Mouse (Mus musculus) urinary bladder, postnatal 10 days (tissue): ENCODE data around the gene Hpn.

Experiments used
- DNase-seq: peaks from one replicate; pipeline ENCODE4 v3.0.0; 2022; ENCODE audit warnings: low spot score

Hpn gene

DNA sequence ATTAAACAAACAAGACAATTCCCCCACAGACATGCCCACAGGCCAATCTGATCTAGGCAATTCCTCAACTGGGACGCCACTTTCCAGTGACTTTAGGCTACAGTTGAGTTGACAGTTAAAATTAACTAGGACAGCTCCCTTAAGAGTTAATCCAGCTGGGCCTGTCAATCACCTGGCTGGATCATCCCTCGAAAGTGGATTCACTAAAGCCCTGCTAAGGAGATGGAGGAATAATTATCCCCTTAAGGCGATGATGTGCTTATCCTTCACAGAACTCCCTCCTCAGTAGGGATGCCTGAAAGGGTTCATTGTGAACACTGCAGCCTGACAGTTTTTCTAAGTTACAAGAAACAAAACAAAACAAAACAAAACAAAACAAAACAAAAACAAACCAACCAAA, 34.5 kb downstream of the Hpn start:
- DNase-seq: no peak

- no peak for DNase-seq
These were observed 35.4 kb downstream of the Hpn start for GRCm38 (mm10) chr7:31079670-31080069.

GRCm38 (mm10) chr7:31077885-31078445, 37.1 kb downstream of the Hpn start:
- DNase-seq: no peak

DNA sequence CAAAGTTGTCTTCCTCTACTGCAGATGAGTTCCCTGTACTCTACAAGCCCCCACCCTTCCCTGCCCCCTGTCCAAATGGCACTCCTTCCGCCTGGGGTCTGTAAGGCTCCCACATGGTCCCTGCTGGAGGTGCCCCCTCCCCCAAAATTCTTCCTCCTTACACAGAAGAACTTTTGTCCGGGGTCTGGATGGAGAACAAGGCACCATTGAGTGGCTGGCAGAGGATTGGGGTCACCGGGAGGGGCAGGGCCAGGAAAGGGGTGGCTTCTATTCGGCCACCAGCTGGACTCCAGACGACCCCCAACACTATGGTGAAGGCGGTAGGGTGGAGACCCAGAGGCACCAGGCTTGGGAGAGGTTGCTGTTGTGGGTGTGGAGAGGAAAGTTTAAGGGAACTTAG, 37.6 kb downstream of the Hpn start:
- DNase-seq: no peak

GRCm38 (mm10) chr7:31076492-31076891, 38.6 kb downstream of the Hpn start, which contains the start of gene Fxyd3:
Gene Fxyd3 (minus strand): TSS chr7:31076704.
- DNase-seq: no peak

DNA sequence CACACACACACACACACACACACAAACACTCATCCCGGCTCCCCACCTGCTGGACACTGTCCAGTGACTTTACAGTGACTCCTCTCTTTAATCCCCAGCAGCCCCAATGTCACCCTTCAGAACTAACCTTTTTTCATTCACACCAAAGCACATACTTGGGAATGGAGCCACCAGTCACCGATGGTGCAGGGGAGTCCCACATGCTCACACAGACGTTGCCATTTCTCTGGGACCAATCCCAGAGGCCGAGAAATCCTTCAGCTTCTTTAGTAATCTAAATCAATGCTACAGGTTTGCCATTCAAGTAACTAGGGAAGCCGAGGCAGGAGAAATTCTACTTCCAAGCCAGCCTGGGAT, 40.4 kb downstream of the Hpn start:
- DNase-seq: no peak

- DNase-seq: no peak
These were observed 40.9 kb downstream of the Hpn start for GRCm38 (mm10) chr7:31074061-31074712.

DNA sequence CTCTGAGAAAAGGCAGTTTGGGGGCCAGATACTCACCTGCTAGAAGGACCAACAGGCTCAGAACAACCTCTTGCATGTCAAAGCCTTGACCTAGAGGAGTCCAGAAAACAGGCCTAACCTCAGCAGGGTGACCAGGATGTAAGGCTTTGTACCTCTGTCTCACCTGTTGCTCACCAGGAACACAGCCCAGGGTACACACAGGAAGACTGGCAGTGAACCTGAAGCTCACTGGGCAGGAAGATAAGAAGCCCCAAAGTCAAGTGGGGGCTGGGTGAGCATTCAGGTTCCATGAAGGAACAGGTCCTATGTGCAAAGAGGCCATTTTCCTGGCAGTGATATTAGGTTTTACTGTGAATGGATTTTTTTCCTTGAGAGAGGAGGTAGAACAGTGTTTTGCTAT, 41.5 kb downstream of the Hpn start:
- DNase-seq: no peak

- no peak for DNase-seq
These were observed 42.8 kb downstream of the Hpn start for GRCm38 (mm10) chr7:31072326-31072725.

GRCm38 (mm10) chr7:31070324-31070723, 44.8 kb downstream of the Hpn start:
- DNase-seq: no peak

GRCm38 (mm10) chr7:31069491-31069890, 45.6 kb downstream of the Hpn start:
- no peak for DNase-seq

DNA sequence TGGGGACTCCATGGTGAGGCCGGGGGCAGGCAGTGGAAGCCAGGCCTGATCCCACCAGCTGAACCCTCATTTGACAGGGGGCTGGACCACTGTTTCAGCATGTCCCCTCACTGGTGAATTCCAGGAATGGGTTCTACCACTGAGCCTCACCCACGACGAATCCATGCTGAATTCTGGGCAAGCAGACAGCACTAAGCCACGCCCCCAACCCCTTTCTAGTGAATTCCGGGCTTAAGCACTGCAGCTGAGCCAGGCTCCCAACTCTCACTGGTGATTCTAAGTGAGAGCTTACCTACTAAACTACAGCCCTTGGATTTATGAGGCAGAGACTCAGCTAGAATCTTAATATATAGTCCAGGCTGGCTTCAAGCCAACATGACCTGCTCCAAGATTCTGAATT, 47.3 kb downstream of the Hpn start:
- no peak for DNase-seq

DNA sequence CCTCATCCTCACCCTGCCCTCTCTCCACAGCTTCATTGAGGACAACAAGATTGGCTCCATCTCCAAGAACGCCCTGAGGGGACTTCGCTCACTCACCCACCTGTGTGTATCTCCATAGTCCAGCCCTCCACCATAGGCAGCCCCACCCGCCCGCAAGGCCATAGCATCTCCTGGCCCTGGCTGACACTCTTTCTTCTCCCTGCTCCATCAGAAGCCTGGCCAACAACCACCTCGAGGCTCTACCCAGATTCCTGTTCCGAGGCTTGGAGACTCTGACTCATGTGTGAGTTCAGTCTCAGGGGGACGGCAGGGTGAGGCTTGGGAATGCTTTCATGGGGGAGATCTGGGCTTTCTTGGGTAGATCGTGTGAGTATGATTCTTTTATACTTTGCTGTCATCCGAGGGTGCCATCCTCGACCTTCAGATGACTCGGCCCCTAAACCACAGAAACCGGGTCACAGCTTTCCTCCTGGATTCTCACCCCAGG, 52.0 kb downstream of the Hpn start:
- DNase-seq: no peak

DNA sequence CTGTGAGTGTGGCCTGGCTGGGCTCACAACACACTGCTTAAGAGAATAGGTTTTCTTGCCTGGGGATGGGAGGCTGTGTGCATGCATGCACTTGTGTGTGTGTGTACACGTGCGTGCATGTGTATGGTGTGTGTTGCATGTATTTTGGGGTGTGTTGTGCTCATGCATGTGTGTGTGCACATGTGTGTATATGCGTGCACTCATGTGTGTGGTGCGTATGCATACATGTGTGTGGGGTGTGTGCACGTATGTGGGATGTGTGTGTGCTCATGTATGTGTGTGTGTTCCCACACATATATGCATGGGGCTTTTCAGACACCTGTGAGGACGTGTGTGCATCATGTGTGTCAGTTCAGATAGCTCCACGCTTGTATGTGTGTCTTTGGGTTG, 54.5 kb downstream of the Hpn start:
- DNase-seq: no peak

- DNase-seq: no peak
These were observed 55.0 kb downstream of the Hpn start for GRCm38 (mm10) chr7:31059919-31060620.

- DNase-seq: peak; percentile 80
These were observed 56.0 kb downstream of the Hpn start, which contains the start of gene Lgi4 for GRCm38 (mm10) chr7:31059108-31059507. Gene Lgi4 (plus strand): TSS chr7:31059342.

- no peak for DNase-seq
These were observed 56.9 kb downstream of the Hpn start for GRCm38 (mm10) chr7:31058211-31058610.

- no peak for DNase-seq
These were observed 57.4 kb downstream of the Hpn start for GRCm38 (mm10) chr7:31057730-31058129.

DNA sequence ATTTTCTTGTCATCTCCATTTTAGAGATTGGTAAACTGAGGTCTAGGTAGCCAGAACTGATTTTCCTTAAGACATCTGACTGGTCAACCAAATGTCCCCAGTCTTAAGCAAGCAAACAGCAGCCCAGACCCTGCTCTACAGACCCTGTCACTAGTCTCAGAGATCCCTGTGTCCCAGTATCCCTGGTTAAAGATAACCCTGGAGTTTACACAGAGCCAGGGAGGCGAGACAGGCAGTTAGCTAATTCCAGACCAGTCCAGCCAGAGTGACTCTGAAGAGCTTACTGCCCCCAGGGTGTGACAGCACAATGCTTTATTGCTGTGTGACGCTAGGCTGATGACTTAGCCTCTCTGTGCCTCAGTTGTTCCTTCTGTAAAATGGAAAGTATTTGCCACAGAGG, 58.0 kb downstream of the Hpn start, which contains the start of gene Fxyd1:
TSS of gene Fxyd1 (minus strand) at position 129 of the 400 bp plus-strand sequence.
- DNase-seq: no peak

DNA sequence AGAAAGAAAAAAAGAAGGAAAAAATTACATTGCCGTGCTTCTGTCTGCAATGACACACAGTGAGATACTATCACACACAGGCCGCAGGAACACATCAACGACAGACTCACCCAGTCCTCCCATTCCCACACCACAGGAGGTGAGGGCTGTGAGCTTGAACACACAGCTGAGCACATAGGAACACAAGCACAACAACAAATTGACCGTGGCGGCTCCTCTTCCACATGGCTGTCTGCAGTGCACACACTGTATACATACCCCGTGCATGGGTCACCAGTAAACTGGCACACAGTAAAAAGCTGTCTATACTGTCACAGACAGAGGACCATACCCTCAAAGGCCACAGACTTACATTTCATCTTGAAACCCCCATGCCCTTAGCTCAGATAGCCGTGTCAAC, 58.6 kb downstream of the Hpn start:
- DNase-seq: no peak

- DNase-seq: no peak
These were observed 59.2 kb downstream of the Hpn start for GRCm38 (mm10) chr7:31055883-31056282.

GRCm38 (mm10) chr7:31055354-31055824, 59.7 kb downstream of the Hpn start:
- DNase-seq: peak; percentile 58

DNA sequence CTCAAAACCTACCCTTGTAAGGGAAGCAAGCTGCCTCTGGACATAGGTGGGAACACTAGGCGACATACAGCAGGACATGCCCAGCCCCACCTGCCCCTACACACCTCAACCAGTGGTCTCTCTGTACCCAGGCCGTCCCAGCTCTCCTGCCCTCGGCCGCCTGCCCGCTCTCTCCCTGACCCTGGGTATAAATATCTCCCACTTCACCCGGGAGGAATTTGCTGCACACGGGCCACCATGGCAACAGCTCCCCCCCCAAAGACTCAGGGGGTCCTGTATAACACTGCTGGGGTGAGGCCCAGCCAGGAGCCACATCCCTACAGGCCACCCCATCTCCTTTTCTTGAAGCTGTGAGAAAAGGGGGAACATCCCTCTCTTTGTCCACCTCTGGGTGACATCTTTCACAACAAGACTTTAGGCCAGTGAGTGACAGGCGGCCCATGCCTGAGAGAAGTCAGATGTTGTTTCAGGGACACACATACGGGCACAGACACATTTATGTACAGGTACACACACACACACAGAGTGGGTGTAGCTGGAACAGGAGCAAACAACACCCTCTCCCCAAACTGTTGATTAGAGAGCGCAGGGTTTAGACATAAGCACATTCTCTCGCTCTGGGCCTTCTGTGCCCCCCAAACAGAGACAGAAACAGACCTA, 60.3 kb downstream of the Hpn start:
- no peak for DNase-seq
